Mouse (Mus musculus) embryonic facial prominence, embryonic 11.5 days (tissue): ENCODE measurements at regions not wholly inside any gene's neighbourhood (a gene's known extent, or its start where the extent isn't known, plus 50 kb on each side); places are given as distances from the start of the nearest gene placed in this dataset.

Experiments
- ATAC-seq: fragments of 200-750 bp; cut with Nextera tagmentation; replicated peaks from 2 replicates; pipeline ENCODE4 v1.8.0; 2017; ENCODE audit warnings: low read depth; ENCODE audit not compliant: insufficient number of reproducible peaks, low FRiP score, low TSS enrichment
- DNase-seq: peaks from one replicate; pipeline ENCODE4 v3.0.0-alpha.2; 2015; ENCODE audit warnings: low spot score
- H3K27ac ChIP-seq: fragments of 300-500 bp; sonication (generic); replicated peaks from 2 replicates; pipeline ENCODE4 v1.5.1; 2014; ENCODE audit warnings: mild to moderate bottlenecking, low read depth, low read length, control low read depth
- H3K27me3 ChIP-seq: fragments of 300-500 bp; sonication (generic); 2 replicates; pipeline ENCODE4 v1.6.1; 2014; ENCODE audit warnings: mild to moderate bottlenecking, low read length, moderate library complexity, mixed read lengths; ENCODE audit not compliant: control insufficient read depth, insufficient read depth
- H3K36me3 ChIP-seq: fragments of 300-500 bp; sonication (generic); replicated peaks from 2 replicates; pipeline ENCODE4 v1.6.1; 2014; ENCODE audit warnings: low read depth, mild to moderate bottlenecking, low read length, moderate library complexity, mixed read lengths; ENCODE audit not compliant: control insufficient read depth, insufficient read depth
- H3K4me1 ChIP-seq: fragments of 300-500 bp; sonication (generic); 2 replicates; pipeline ENCODE4 v1.6.1; 2014; ENCODE audit warnings: low read length, mixed read lengths; ENCODE audit not compliant: control insufficient read depth, insufficient read depth
- H3K4me2 ChIP-seq: fragments of 300-500 bp; sonication (generic); 2 replicates; pipeline ENCODE4 v1.6.1; 2014; ENCODE audit warnings: low read depth, mild to moderate bottlenecking, control low read depth, low read length, moderate library complexity
- H3K4me3 ChIP-seq: fragments of 300-500 bp; sonication (generic); 2 replicates; pipeline ENCODE4 v1.5.1; 2014; ENCODE audit warnings: low read depth, low read length, control low read depth
- H3K9ac ChIP-seq: fragments of 300-500 bp; sonication (generic); replicated peaks from 2 replicates; pipeline ENCODE4 v1.6.1; 2014; ENCODE audit warnings: mild to moderate bottlenecking, control low read depth, low read length
- H3K9me3 ChIP-seq: fragments of 300-500 bp; sonication (generic); replicated peaks from 2 replicates; pipeline ENCODE4 v1.6.1; 2016; ENCODE audit warnings: mild to moderate bottlenecking, low read length, inconsistent platforms, mixed read lengths; ENCODE audit not compliant: control insufficient read depth
- WGBS: fragments of 180-500 bp; shearing (Covaris S2); extraction: QIAGEN DNeasy Blood & Tissue Kit; methylation state at CpG from one replicate; pipeline ENCODE4 v1.1.7; 2014; 5-methylcytosine and 5-hydroxymethylcytosine counted together

DNA sequence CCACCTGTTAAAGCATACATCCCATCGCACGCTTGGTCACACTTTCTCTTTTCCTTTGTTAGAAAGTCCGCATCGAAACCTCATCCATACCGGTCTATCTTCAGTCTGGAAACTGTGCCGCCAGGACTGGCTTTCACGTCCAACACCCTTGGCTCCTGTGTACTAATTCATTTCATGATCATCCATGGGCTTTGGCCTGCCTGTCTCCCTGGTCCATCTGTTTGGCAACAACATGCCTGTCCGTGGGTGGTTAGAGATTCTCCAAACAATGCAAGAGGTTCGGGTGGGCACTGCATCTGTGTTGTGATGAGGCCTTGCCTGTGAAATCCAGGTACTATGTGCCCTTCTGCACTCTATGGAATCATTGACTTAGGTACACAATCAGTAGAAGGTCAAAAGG lies 90.7 kb upstream of the Foxd3 start:
- no peak overlapping the region for H3K27ac ChIP-seq
- no peak overlapping the region for H3K9ac ChIP-seq
- no peaks in the 10 kb centered on the region for H3K36me3 ChIP-seq
- WGBS: 88% methylated on average over 9 of the region's 9 CpGs
- no peaks in the 10 kb centered on the region for H3K9me3 ChIP-seq
- DNase-seq: no peak
- H3K27me3 ChIP-seq: no peaks in the 10 kb centered on the region
- no peaks in the 10 kb centered on the region for H3K4me1 ChIP-seq
- H3K4me2 ChIP-seq: no peak overlapping the region
- no peak for ATAC-seq
- H3K4me3 ChIP-seq: no peak overlapping the region

DNA sequence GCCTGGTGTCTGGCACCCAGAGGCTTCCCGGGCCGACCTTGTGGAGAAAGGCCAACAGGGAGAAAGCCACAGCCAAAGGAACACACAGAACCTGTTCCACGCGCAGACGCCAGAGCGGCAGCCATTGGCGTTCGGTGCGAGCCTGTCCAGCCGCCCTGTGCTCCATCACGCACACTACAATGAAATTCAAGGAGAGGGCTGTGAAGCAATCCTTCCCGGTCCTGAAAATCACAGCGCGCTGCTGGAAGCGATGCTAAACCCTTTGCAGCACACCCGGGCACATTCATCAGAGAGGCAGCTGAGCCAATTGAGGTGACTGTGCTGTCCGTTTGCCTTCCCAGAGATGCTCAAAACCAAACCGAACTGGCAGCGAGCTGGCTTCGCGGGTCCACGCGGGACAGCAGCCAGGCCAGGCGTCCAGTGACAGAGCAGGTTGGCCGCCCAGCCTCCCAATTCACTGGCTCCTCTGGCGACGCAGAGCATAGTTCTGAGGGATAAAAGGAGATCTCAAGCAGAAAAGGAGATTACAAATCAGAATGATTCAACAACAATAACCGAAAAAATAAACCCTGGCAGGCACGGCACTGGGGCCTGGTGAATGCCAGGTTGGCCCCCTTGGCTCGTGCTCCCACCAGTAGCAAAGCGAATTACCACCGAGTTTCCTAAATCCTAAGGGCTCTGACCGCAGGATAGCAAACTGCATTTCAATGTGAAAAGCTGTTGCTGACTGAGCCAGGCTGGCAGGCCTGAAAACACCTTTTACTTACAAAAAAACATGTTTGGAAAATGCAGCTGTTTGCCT lies 83.1 kb upstream of the Foxd3 start:
- Histone ChIP-seq H3K36me3 (no peaks in the 10 kb centered on the region), H3K4me3 (peak overlapping the region; percentile 32), H3K9me3 (no peaks in the 10 kb centered on the region), H3K27me3 (peaks cover 3% of the 10 kb centered on the region), H3K27ac (no peak overlapping the region), H3K4me2 (peak overlapping the region; percentile 75), H3K4me1 (no peaks in the 10 kb centered on the region), H3K9ac (peak overlapping the region; percentile 57)
- 1% methylated on average over 33 of the region's 33 CpGs for WGBS
- ATAC-seq (no peak), DNase-seq (peak; percentile 54)

DNA sequence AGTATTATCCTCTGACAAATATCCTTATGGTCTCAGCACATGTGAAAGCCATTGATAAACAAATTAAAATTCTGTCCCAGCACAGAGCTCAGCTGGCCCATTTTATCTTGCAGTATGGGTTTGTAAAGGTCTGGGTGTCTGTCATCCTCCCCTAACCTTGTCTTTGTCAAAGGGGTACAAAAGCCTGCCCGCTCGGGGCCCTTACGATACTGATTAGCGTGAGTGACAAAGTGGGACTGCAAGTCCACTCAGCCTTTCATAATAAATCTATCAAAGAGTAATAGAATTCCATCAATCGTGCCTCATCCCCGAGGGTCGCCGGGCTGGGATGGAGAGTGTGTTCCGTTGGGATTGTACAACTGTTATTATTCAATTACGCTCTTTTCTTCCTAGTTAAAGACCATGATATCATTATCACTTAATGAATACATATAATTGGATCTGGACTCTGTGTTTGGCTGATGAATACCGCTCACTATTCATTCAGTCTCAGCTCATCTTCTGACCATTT lies 82.0 kb upstream of the Foxd3 start:
- DNase-seq (peak; percentile 21), ATAC-seq (peak; percentile 57; the same call in 1 of the 2 replicates)
- H3K9ac ChIP-seq: no peak overlapping the region
- WGBS: 37% methylated on average over 11 of the region's 11 CpGs
- H3K36me3 ChIP-seq: no peaks in the 10 kb centered on the region
- H3K27me3 ChIP-seq: peaks cover 3% of the 10 kb centered on the region
- H3K9me3 ChIP-seq: no peaks in the 10 kb centered on the region
- no peaks in the 10 kb centered on the region for H3K4me1 ChIP-seq
- H3K4me2 ChIP-seq: no peak overlapping the region
- no peak overlapping the region for H3K27ac ChIP-seq
- H3K4me3 ChIP-seq: no peak overlapping the region

DNA sequence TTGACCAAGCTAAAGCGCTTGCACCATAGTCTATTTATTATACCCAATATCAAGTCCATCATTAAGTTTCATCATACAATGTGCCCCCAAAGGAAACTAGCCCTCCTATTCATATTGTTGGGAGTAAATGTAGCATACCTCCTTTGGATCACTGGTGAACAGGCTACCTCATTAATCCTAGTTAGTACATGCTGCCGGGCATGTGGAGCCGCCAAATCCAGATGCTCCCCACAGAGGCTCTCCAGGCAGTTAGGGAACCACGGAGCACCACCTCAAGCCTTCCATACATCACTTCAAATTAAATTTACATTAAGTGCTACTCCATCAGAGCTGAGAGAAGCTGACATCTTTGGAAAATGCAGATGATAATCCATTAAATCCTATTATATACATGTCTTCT lies 81.1 kb upstream of the Foxd3 start:
- Histone ChIP-seq H3K4me2 (no peak overlapping the region), H3K9me3 (no peaks in the 10 kb centered on the region), H3K27me3 (peaks cover 3% of the 10 kb centered on the region), H3K4me1 (no peaks in the 10 kb centered on the region), H3K4me3 (no peak overlapping the region), H3K36me3 (no peaks in the 10 kb centered on the region), H3K9ac (no peak overlapping the region), H3K27ac (no peak overlapping the region)
- DNase-seq (no peak), ATAC-seq (no peak)
- WGBS: 35% methylated on average over 4 of the region's 4 CpGs

DNA sequence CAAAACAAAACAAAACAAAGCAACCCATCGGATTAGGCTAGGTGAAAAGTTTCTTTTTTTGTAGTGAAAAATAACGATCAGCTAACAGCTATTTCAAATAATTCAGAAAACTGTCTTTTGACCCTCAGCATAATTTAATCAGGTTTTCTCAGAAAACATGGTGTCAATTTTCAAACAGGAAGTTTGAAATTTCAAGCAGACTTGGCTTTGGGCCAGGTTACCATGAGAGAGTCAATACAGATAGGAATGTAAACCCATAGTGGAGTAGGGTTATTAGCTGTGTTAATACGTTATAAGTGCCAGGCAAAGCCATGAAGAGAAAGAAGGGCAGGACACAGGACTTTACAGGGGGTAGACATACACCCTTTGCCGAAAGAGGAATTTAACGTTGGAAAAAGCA lies 58.3 kb upstream of the Foxd3 start:
- H3K4me2 ChIP-seq: no peak overlapping the region
- H3K27ac ChIP-seq: no peak overlapping the region
- WGBS: 60% methylated on average over 5 of the region's 5 CpGs
- DNase-seq: peak; percentile 69
- H3K9me3 ChIP-seq: no peaks in the 10 kb centered on the region
- no peak overlapping the region for H3K9ac ChIP-seq
- no peaks in the 10 kb centered on the region for H3K27me3 ChIP-seq
- H3K4me1 ChIP-seq: no peaks in the 10 kb centered on the region
- no peaks in the 10 kb centered on the region for H3K36me3 ChIP-seq
- ATAC-seq: no peak
- no peak overlapping the region for H3K4me3 ChIP-seq

DNA sequence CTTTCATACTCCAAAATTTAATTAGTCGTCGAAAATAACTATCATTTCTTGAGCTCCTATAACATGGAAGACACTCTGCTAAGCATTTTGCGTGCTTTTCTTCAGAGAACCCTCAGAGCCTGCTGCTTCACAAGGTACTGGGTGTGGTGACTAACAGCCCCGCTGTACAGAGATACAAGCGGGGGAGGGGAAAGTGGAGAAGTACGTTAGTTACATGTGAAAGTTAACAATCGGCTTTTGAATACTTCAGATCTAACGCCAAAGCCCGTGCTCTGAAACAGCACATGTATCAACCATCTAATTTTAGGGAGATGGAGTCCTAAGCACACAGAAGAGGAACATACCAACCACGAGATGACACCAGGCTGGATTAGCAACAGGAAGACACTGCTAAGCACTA lies 55.4 kb upstream of the Foxd3 start:
- WGBS: 42% methylated on average over 10 of the region's 10 CpGs
- Histone ChIP-seq H3K27ac (no peak overlapping the region), H3K9me3 (no peaks in the 10 kb centered on the region), H3K4me2 (no peak overlapping the region), H3K4me3 (no peak overlapping the region), H3K36me3 (no peaks in the 10 kb centered on the region), H3K4me1 (no peaks in the 10 kb centered on the region), H3K27me3 (no peaks in the 10 kb centered on the region), H3K9ac (no peak overlapping the region)
- DNase-seq (peak; percentile 21), ATAC-seq (no peak)

DNA sequence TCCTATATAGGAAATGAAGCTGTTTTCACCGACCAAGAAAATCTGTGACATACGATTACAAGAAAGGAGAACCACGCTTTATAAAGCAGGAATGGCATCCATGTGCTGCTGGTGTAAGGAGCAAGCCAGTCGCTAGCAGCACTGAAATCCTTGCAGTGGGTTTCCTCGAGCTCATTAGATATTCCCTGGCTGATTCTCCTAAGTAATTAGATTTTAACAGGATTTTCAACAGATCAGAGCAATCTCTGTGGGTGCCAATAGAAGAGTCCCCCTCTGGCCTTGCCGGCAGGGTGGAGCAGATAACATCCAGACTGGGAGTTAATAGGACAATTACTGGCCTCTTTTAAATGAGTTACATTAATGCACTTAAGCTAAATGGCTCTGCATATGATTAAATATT lies 54.6 kb upstream of the Foxd3 start:
- no peak overlapping the region for H3K27ac ChIP-seq
- H3K27me3 ChIP-seq: no peaks in the 10 kb centered on the region
- H3K9ac ChIP-seq: no peak overlapping the region
- no peaks in the 10 kb centered on the region for H3K4me1 ChIP-seq
- DNase-seq (no peak), ATAC-seq (no peak)
- H3K36me3 ChIP-seq: no peaks in the 10 kb centered on the region
- 24% methylated on average over 6 of the region's 6 CpGs for WGBS
- no peaks in the 10 kb centered on the region for H3K9me3 ChIP-seq
- no peak overlapping the region for H3K4me3 ChIP-seq
- no peak overlapping the region for H3K4me2 ChIP-seq
